Mouse (Mus musculus): ENCODE data around the gene Fkrp.

DNA sequence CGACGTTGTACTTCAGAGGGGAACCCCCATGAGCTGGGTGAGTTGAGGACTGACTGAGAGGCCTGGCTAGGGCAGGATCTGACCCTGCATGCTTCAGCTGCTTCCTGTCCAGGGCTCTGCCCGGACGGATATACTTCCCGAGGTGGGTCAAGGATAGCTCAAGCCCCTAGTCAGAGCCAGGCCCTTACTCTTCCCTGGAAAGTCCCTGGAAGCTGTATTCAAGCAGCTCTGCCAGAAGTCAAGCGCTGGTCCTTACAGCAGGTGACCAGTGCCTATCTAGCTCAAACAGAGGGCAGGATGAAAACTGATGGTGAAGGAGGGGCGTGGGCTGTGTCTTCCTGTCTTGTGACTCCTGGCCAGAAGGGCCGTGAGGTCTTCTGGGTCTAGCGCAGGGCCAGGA, 13.9 kb upstream of the Fkrp start:
- TF ChIP-seq CTCF (IDR thresholded peaks at IDR 0.05; ENCODE audit: low read depth) (no peak), EP300 (optimal IDR thresholded peaks at IDR 0.05) (no peak)

Data from stomach, postnatal 0 days (tissue).